ENCODE assay signal across 42 mouse cellular contexts in genomic region chr11:49425257-49425927, GRCm38 (mm10). TPM values are rescaled to one million over a fixed set of nuclear protein-coding genes. Genes with fewer than 3 reads are reported as not detected.
"Had no signal": no experiment of that assay in that cellular context is flagged by ENCODE, and none has a peak within 500 bp of the region (broad histone marks: within the 10 kb centered on the region; RNA-seq: fewer than 3 reads in every experiment).

No protein-coding gene starts in this region.

- ATAC-seq: hindbrain, postnatal 0 days; intestine, embryonic 16.5 days had no signal

- H3K9ac ChIP-seq: heart, embryonic 12.5 days; hindbrain, embryonic 12.5 days; hindbrain, embryonic 15.5 days; kidney, embryonic 15.5 days; limb, embryonic 12.5 days; liver, embryonic 13.5 days; liver, embryonic 15.5 days had no signal

- H3K4me2 ChIP-seq: heart, embryonic 12.5 days; hindbrain, embryonic 12.5 days; hindbrain, embryonic 15.5 days; kidney, embryonic 15.5 days; limb, embryonic 12.5 days; liver, embryonic 11.5 days; liver, embryonic 13.5 days; liver, embryonic 15.5 days had no signal

- H3K4me3 ChIP-seq: heart, embryonic 10.5 days; heart, embryonic 12.5 days; hindbrain, embryonic 12.5 days; hindbrain, embryonic 15.5 days; kidney, embryonic 15.5 days; limb, embryonic 10.5 days; limb, embryonic 12.5 days; liver, embryonic 13.5 days; liver, embryonic 15.5 days had no signal

- H3K4me1 ChIP-seq: heart, embryonic 10.5 days; hindbrain, embryonic 12.5 days; hindbrain, embryonic 15.5 days; kidney, embryonic 15.5 days; limb, embryonic 10.5 days; limb, embryonic 12.5 days; liver, embryonic 13.5 days; liver, embryonic 15.5 days had no signal

- DNase-seq: gastrocnemius, postnatal 14 days; gastrocnemius, postnatal 36 days; heart, adult 18-20 months; heart, postnatal 10 days; heart, postnatal 4 days; kidney, adult 11 months; kidney, adult 2 months; kidney, adult 9 months; kidney, postnatal 25 days; kidney, postnatal 4 days; layer of hippocampus, adult 9-11 months; layer of hippocampus, postnatal 36 days; liver; liver, embryonic 13.5 days had no signal

- H3K9me3 ChIP-seq: heart, embryonic 10.5 days; heart, embryonic 12.5 days; hindbrain, embryonic 12.5 days; hindbrain, embryonic 15.5 days; kidney, embryonic 15.5 days; limb, embryonic 10.5 days; limb, embryonic 12.5 days; liver, embryonic 13.5 days; liver, embryonic 15.5 days had no signal

- H3K27me3 ChIP-seq: heart, embryonic 12.5 days; hindbrain, embryonic 12.5 days; hindbrain, embryonic 15.5 days; kidney, embryonic 15.5 days; limb, embryonic 12.5 days; liver, embryonic 13.5 days; liver, embryonic 15.5 days had no signal

- H3K27ac ChIP-seq: heart, embryonic 10.5 days; hindbrain, embryonic 12.5 days; hindbrain, embryonic 15.5 days; hindbrain, postnatal 0 days; kidney, embryonic 15.5 days; kidney, postnatal 0 days; limb, embryonic 10.5 days; limb, embryonic 12.5 days; liver, embryonic 13.5 days; liver, embryonic 15.5 days had no signal

- H3K36me3 ChIP-seq: heart, embryonic 10.5 days; heart, embryonic 12.5 days; hindbrain, embryonic 12.5 days; hindbrain, embryonic 15.5 days; kidney, embryonic 15.5 days; limb, embryonic 10.5 days; limb, embryonic 12.5 days; liver, embryonic 13.5 days; liver, embryonic 15.5 days had no signal

RNA-seq across cellular contexts. Expression of gene Olfr1389, which starts 2.5 kb away (rescaled TPM):
- total RNA-seq: gastrocnemius, adult 18-20 months; gastrocnemius, adult 8-10 months; gastrocnemius, postnatal 14 days; gastrocnemius, postnatal 36 days; heart, adult 18-20 months; heart, adult 8-10 months; heart, postnatal 10 days; heart, postnatal 25 days; heart, postnatal 4 days; hindbrain, postnatal 0 days; layer of hippocampus, adult 18-20 months; layer of hippocampus, adult 8-10 months; layer of hippocampus, postnatal 14 days; layer of hippocampus, postnatal 36 days; left cerebral cortex, adult 18-20 months; left cerebral cortex, adult 8-10 months; left cerebral cortex, postnatal 10 days; left cerebral cortex, postnatal 36 days had no signal
- polyA plus RNA-seq: gonadal fat pad, adult 2 months; heart, embryonic 10.5 days; heart, embryonic 12.5 days; heart, embryonic 14.5 days; heart, embryonic 16.5 days; hindbrain, embryonic 12.5 days; hindbrain, embryonic 15.5 days; hindbrain, postnatal 0 days; intestine, embryonic 14.5 days; intestine, embryonic 16.5 days; kidney, adult 2 months; kidney, embryonic 15.5 days; kidney, postnatal 0 days; limb, embryonic 10.5 days; limb, embryonic 12.5 days; limb, embryonic 14.5 days; liver, embryonic 11.5 days; liver, embryonic 13.5 days; liver, embryonic 15.5 days had no signal

RNA-seq across cellular contexts. Expression of gene Olfr1388, which starts 11.0 kb away (rescaled TPM):
- total RNA-seq: heart, postnatal 4 days had no signal
- polyA plus RNA-seq: heart, embryonic 12.5 days; heart, embryonic 14.5 days; heart, embryonic 16.5 days had no signal

RNA-seq across cellular contexts. Expression of gene Olfr1387, which starts 29.8 kb away (rescaled TPM):
- total RNA-seq: gastrocnemius, adult 18-20 months; gastrocnemius, adult 8-10 months; gastrocnemius, postnatal 14 days; gastrocnemius, postnatal 36 days; heart, adult 18-20 months; heart, postnatal 10 days; heart, postnatal 4 days; hindbrain, postnatal 0 days; layer of hippocampus, adult 18-20 months; layer of hippocampus, adult 8-10 months; layer of hippocampus, postnatal 14 days; layer of hippocampus, postnatal 36 days; left cerebral cortex, adult 18-20 months; left cerebral cortex, adult 8-10 months; left cerebral cortex, postnatal 10 days; left cerebral cortex, postnatal 36 days had no signal
- polyA plus RNA-seq: gonadal fat pad, adult 2 months; heart, embryonic 10.5 days; heart, embryonic 12.5 days; heart, embryonic 14.5 days; heart, embryonic 16.5 days; hindbrain, embryonic 12.5 days; hindbrain, embryonic 15.5 days; hindbrain, postnatal 0 days; intestine, embryonic 14.5 days; intestine, embryonic 16.5 days; kidney, adult 2 months; kidney, embryonic 15.5 days; kidney, postnatal 0 days; limb, embryonic 10.5 days; limb, embryonic 12.5 days; limb, embryonic 14.5 days; liver, embryonic 11.5 days; liver, embryonic 13.5 days; liver, embryonic 15.5 days had no signal

RNA-seq across cellular contexts. Expression of gene Olfr1386, which starts 39.5 kb away (rescaled TPM):
- total RNA-seq: gastrocnemius, adult 18-20 months; gastrocnemius, adult 8-10 months; gastrocnemius, postnatal 14 days; gastrocnemius, postnatal 36 days; heart, adult 18-20 months; heart, postnatal 10 days; heart, postnatal 25 days; heart, postnatal 4 days; hindbrain, postnatal 0 days; layer of hippocampus, adult 18-20 months; layer of hippocampus, adult 8-10 months; layer of hippocampus, postnatal 14 days; layer of hippocampus, postnatal 36 days; left cerebral cortex, adult 18-20 months; left cerebral cortex, adult 8-10 months; left cerebral cortex, postnatal 10 days; left cerebral cortex, postnatal 36 days had no signal
- polyA plus RNA-seq: gonadal fat pad, adult 2 months; heart, embryonic 10.5 days; heart, embryonic 12.5 days; heart, embryonic 14.5 days; heart, embryonic 16.5 days; hindbrain, embryonic 12.5 days; hindbrain, embryonic 15.5 days; hindbrain, postnatal 0 days; intestine, embryonic 14.5 days; intestine, embryonic 16.5 days; kidney, adult 2 months; kidney, embryonic 15.5 days; kidney, postnatal 0 days; limb, embryonic 10.5 days; limb, embryonic 12.5 days; limb, embryonic 14.5 days; liver, embryonic 11.5 days; liver, embryonic 13.5 days; liver, embryonic 15.5 days had no signal
